Mouse (Mus musculus): ENCODE measurements around the gene Spag6l.
"Not testable (repeated sequence)": the region's sequence is repeated elsewhere in the genome, so short reads cannot be mapped to it uniquely, and the experiment has no call there.

The Spag6l gene

GRCm38 (mm10) chr16:16828757-16829615 lies at the start of gene Spag6l:
Spag6l (minus strand) TSS chr16:16829456.
- DNase-seq (ENCODE audit: low spot score), result no peak

- no peak for DNase-seq (ENCODE audit: low spot score)
These were observed 49.8 kb upstream of the Spag6l start for GRCm38 (mm10) chr16:16879025-16879424.

GRCm38 (mm10) chr16:16870617-16871331 lies 41.5 kb upstream of the Spag6l start, which contains the start of the genes Top3b and Vpreb1:
Top3b (plus strand) TSS chr16:16870736.
Vpreb1 (minus strand) TSS chr16:16870843.
- DNase-seq (ENCODE audit: low spot score), result peak; percentile 64

GRCm38 (mm10) chr16:16870241-16870616 lies 41.0 kb upstream of the Spag6l start:
- no peak for DNase-seq (ENCODE audit: low spot score)

- no peak for DNase-seq (ENCODE audit: low spot score)
These were observed 36.7 kb upstream of the Spag6l start for GRCm38 (mm10) chr16:16865696-16866561.

GRCm38 (mm10) chr16:16865217-16865616 lies 36.0 kb upstream of the Spag6l start:
- DNase-seq (ENCODE audit: low spot score), result no peak

GRCm38 (mm10) chr16:16863978-16864377 lies 34.7 kb upstream of the Spag6l start, which contains the start of gene Igll1:
Igll1 (minus strand) TSS chr16:16863985.
- DNase-seq (ENCODE audit: low spot score), result no peak

GRCm38 (mm10) chr16:16862288-16862687 lies 33.0 kb upstream of the Spag6l start:
- DNase-seq (ENCODE audit: low spot score), result no peak

GRCm38 (mm10) chr16:16856731-16857476 lies 27.6 kb upstream of the Spag6l start:
- DNase-seq (ENCODE audit: low spot score), result no peak

- not testable (repeated sequence) for DNase-seq (ENCODE audit: low spot score)
These were observed 26.8 kb upstream of the Spag6l start for GRCm38 (mm10) chr16:16856054-16856453.

GRCm38 (mm10) chr16:16855541-16855940 lies 26.3 kb upstream of the Spag6l start:
- no peak for DNase-seq (ENCODE audit: low spot score)

- no peak for DNase-seq (ENCODE audit: low spot score)
These were observed 25.6 kb upstream of the Spag6l start for GRCm38 (mm10) chr16:16854836-16855235.

GRCm38 (mm10) chr16:16852411-16852810 lies 23.2 kb upstream of the Spag6l start:
- no peak for DNase-seq (ENCODE audit: low spot score)

GRCm38 (mm10) chr16:16849196-16849595 lies 19.9 kb upstream of the Spag6l start:
- no peak for DNase-seq (ENCODE audit: low spot score)

- DNase-seq (ENCODE audit: low spot score), result no peak
These were observed 415 bp upstream of the Spag6l start for GRCm38 (mm10) chr16:16829671-16830070.

- no peak for DNase-seq (ENCODE audit: low spot score)
These were observed 3.0 kb downstream of the Spag6l start for GRCm38 (mm10) chr16:16826223-16826622.

- DNase-seq (ENCODE audit: low spot score), result no peak
These were observed 3.8 kb downstream of the Spag6l start for GRCm38 (mm10) chr16:16825476-16825875.

GRCm38 (mm10) chr16:16806325-16806724 lies 22.9 kb downstream of the Spag6l start:
- DNase-seq (ENCODE audit: low spot score), result no peak
